Mouse (Mus musculus) liver, embryonic 16.5 days (tissue): ENCODE data around the gene Rasip1. TPM values are rescaled to one million over a fixed set of nuclear protein-coding genes. Genes with fewer than 3 reads are reported as not detected.
A peak's percentile ranks its signal among the peaks of the same experiment; 100 is the strongest.

Experiments used
- ATAC-seq: fragments of 200-750 bp; cut with Nextera tagmentation; 2 replicates; pipeline ENCODE4 v1.8.0; 2017; ENCODE audit warnings: low read depth, mild to moderate bottlenecking, moderate number of reproducible peaks, moderate library complexity
- H3K27ac ChIP-seq: fragments of 300-500 bp; sonication (generic); 2 replicates; pipeline ENCODE4 v1.5.1; 2014; ENCODE audit warnings: mild to moderate bottlenecking, low read length
- H3K27me3 ChIP-seq: fragments of 300-500 bp; sonication (generic); 2 replicates; pipeline ENCODE4 v1.6.1; 2014; ENCODE audit warnings: low read depth, low read length, mixed read lengths; ENCODE audit not compliant: control insufficient read depth, insufficient read depth
- H3K36me3 ChIP-seq: fragments of 300-500 bp; sonication (generic); 2 replicates; pipeline ENCODE4 v1.6.1; 2014; ENCODE audit warnings: mild to moderate bottlenecking; ENCODE audit not compliant: control insufficient read depth, insufficient read depth
- H3K4me1 ChIP-seq: fragments of 300-500 bp; sonication (generic); 2 replicates; pipeline ENCODE4 v1.6.1; 2014; ENCODE audit warnings: low read depth, low read length, mixed read lengths; ENCODE audit not compliant: control insufficient read depth
- H3K4me2 ChIP-seq: fragments of 300-500 bp; sonication (generic); 2 replicates; pipeline ENCODE4 v1.6.1; 2014; ENCODE audit warnings: low read depth, low read length, mixed read lengths
- H3K4me3 ChIP-seq: fragments of 300-500 bp; sonication (generic); 2 replicates; pipeline ENCODE4 v1.5.1; 2014; ENCODE audit warnings: low read depth, mild to moderate bottlenecking, low read length
- H3K9ac ChIP-seq: fragments of 300-500 bp; sonication (generic); 2 replicates; pipeline ENCODE4 v1.6.1; 2014; ENCODE audit warnings: low read depth, low read length
- H3K9me3 ChIP-seq: fragments of 300-500 bp; sonication (generic); replicated peaks from 2 replicates; pipeline ENCODE4 v1.6.1; 2016; ENCODE audit warnings: low read length; ENCODE audit not compliant: control insufficient read depth
- WGBS: fragments of 180-500 bp; shearing (Covaris S2); extraction: QIAGEN DNeasy Blood & Tissue Kit; methylation state at CpG from one replicate; pipeline ENCODE4 v1.1.7; 2014; ENCODE audit not compliant: insufficient replicate concordance; 5-methylcytosine and 5-hydroxymethylcytosine counted together
- polyA plus RNA-seq: library from polyadenylated mRNA; unstranded; fragments of >200 nt; fragmentation: Nextera tagmentation; extraction: Ambion mirVana; gene quantifications from 2 replicates; pipeline ENCODE4 v1.2.1, GENCODE M21; 2015

Rasip1 gene
- polyA plus RNA-seq, 1 experiment from 2014 or later = 1.8 TPM

- Histone ChIP-seq H3K36me3 (no peaks in the 10 kb centered on the region), H3K27ac (no peak overlapping the region), H3K4me2 (no peak overlapping the region), H3K4me1 (peaks cover 5% of the 10 kb centered on the region), H3K27me3 (peaks cover 34% of the 10 kb centered on the region), H3K9ac (no peak overlapping the region), H3K9me3 (no peaks in the 10 kb centered on the region), H3K4me3 (no peak overlapping the region)
- no peak for ATAC-seq
- 70% methylated on average over 23 of the region's 23 CpGs for WGBS
These were observed 3.0 kb downstream of the Rasip1 start for GRCm38 (mm10) chr7:45630064-45630907.

- WGBS = 33% methylated on average over 35 of the region's 35 CpGs
- H3K4me1 ChIP-seq = peaks cover 5% of the 10 kb centered on the region
- ATAC-seq = no peak
- H3K9ac ChIP-seq = no peak overlapping the region
- H3K4me2 ChIP-seq = no peak overlapping the region
- H3K4me3 ChIP-seq = no peak overlapping the region
- peaks cover 24% of the 10 kb centered on the region for H3K27me3 ChIP-seq
- no peak overlapping the region for H3K27ac ChIP-seq
- H3K36me3 ChIP-seq = no peaks in the 10 kb centered on the region
- no peaks in the 10 kb centered on the region for H3K9me3 ChIP-seq
These were observed 5.2 kb downstream of the Rasip1 start for GRCm38 (mm10) chr7:45632499-45632898.

GRCm38 (mm10) chr7:45634946-45635681 is 7.8 kb downstream of the Rasip1 start:
- no peaks in the 10 kb centered on the region for H3K36me3 ChIP-seq
- no peaks in the 10 kb centered on the region; the same call in 1 of the 2 replicates for H3K4me1 ChIP-seq
- no peak overlapping the region for H3K4me2 ChIP-seq
- 0 out of 2 replicates have a peak overlapping the region, but pooled peaks have one; percentile 21 for H3K27ac ChIP-seq
- H3K9me3 ChIP-seq = no peaks in the 10 kb centered on the region
- ATAC-seq = peak; percentile 22; the same call in 1 of the 2 replicates
- WGBS = 40% methylated on average over 11 of the region's 11 CpGs
- H3K9ac ChIP-seq = no peak overlapping the region
- no peak overlapping the region for H3K4me3 ChIP-seq
- peaks cover 2% of the 10 kb centered on the region for H3K27me3 ChIP-seq

- 46% methylated on average over 15 of the region's 15 CpGs for WGBS
- H3K27ac ChIP-seq = peak overlapping the region; percentile 25; the same call in 1 of the 2 replicates
- no peak overlapping the region for H3K4me2 ChIP-seq
- H3K27me3 ChIP-seq = no peaks in the 10 kb centered on the region; the same call in 1 of the 2 replicates
- H3K4me1 ChIP-seq = no peaks in the 10 kb centered on the region; the same call in 1 of the 2 replicates
- H3K9ac ChIP-seq = no peak overlapping the region
- ATAC-seq = no peak
- no peaks in the 10 kb centered on the region for H3K36me3 ChIP-seq
- H3K4me3 ChIP-seq = no peak overlapping the region
- no peaks in the 10 kb centered on the region for H3K9me3 ChIP-seq
These were observed 8.7 kb downstream of the Rasip1 start for GRCm38 (mm10) chr7:45635711-45636688.

- Histone ChIP-seq H3K27ac (no peak overlapping the region), H3K9me3 (no peaks in the 10 kb centered on the region), H3K4me2 (no peak overlapping the region), H3K4me1 (no peaks in the 10 kb centered on the region; the same call in 1 of the 2 replicates), H3K4me3 (no peak overlapping the region), H3K9ac (no peak overlapping the region), H3K36me3 (no peaks in the 10 kb centered on the region), H3K27me3 (no peaks in the 10 kb centered on the region)
- ATAC-seq = no peak
- WGBS = 66% methylated on average over 6 of the region's 6 CpGs
These were observed 10.4 kb downstream of the Rasip1 start for GRCm38 (mm10) chr7:45637710-45638109.

- 63% methylated on average over 29 of the region's 29 CpGs for WGBS
- no peaks in the 10 kb centered on the region for H3K9me3 ChIP-seq
- H3K4me1 ChIP-seq = peaks cover 6% of the 10 kb centered on the region; the same call in 1 of the 2 replicates
- no peaks in the 10 kb centered on the region for H3K27me3 ChIP-seq
- ATAC-seq = peak; percentile 75
- H3K9ac ChIP-seq = no peak overlapping the region
- no peak overlapping the region for H3K27ac ChIP-seq
- H3K4me2 ChIP-seq = peak overlapping the region; percentile 6; the same call in 1 of the 2 replicates
- H3K4me3 ChIP-seq = no peak overlapping the region
- no peaks in the 10 kb centered on the region for H3K36me3 ChIP-seq
These were observed 11.5 kb downstream of the Rasip1 start for GRCm38 (mm10) chr7:45638623-45639401.

- Histone ChIP-seq H3K36me3 (no peaks in the 10 kb centered on the region), H3K27me3 (peaks cover 6% of the 10 kb centered on the region; the same call in 1 of the 2 replicates), H3K9ac (no peak within 1 kb of the TSS), H3K27ac (no peak within 1 kb of the TSS), H3K9me3 (no peaks in the 10 kb centered on the region), H3K4me2 (no peak within 1 kb of the TSS), H3K4me3 (no peak within 1 kb of the TSS), H3K4me1 (peaks cover 7% of the 10 kb centered on the region; the same call in 1 of the 2 replicates)
- WGBS = 55% methylated on average over 19 of the region's 19 CpGs
- ATAC-seq = no peak
These were observed 12.3 kb downstream of the Rasip1 start, which contains the start of gene Mamstr for GRCm38 (mm10) chr7:45639561-45640027. Gene Mamstr, plus strand, starts transcription at chr7:45639977.
